Mouse (Mus musculus) stomach, embryonic 14.5 days (tissue): ENCODE results near the gene Ccn6. TPM values are rescaled to one million over a fixed set of nuclear protein-coding genes. Genes with fewer than 3 reads are reported as not detected.
A peak's percentile ranks its signal among the peaks of the same experiment; 100 is the strongest.

Experiments used
- ATAC-seq: fragments of 200-750 bp; cut with Nextera tagmentation; 2 replicates; pipeline ENCODE4 v1.8.0; 2017; ENCODE audit warnings: low read depth, moderate TSS enrichment; ENCODE audit not compliant: insufficient number of reproducible peaks, insufficient read depth, low FRiP score
- H3K27ac ChIP-seq: fragments of 300-500 bp; sonication (generic); 2 replicates; pipeline ENCODE4 v1.5.1; 2014; ENCODE audit warnings: mild to moderate bottlenecking, low read length, moderate library complexity, mixed read lengths
- H3K27me3 ChIP-seq: fragments of 300-500 bp; sonication (generic); 2 replicates; pipeline ENCODE4 v1.6.1; 2014; ENCODE audit warnings: low read length, control low read depth, mixed read lengths; ENCODE audit not compliant: control insufficient read depth, insufficient read depth
- H3K36me3 ChIP-seq: fragments of 300-500 bp; sonication (generic); 2 replicates; pipeline ENCODE4 v1.6.1; 2014; ENCODE audit warnings: mild to moderate bottlenecking, control low read depth, low read length, moderate library complexity, mixed read lengths; ENCODE audit not compliant: control insufficient read depth, insufficient read depth
- H3K4me1 ChIP-seq: fragments of 300-500 bp; sonication (generic); 2 replicates; pipeline ENCODE4 v1.6.1; 2014; ENCODE audit warnings: low read length, control low read depth, mixed read lengths; ENCODE audit not compliant: control insufficient read depth, insufficient read depth
- H3K4me2 ChIP-seq: fragments of 300-500 bp; sonication (generic); replicated peaks from 2 replicates; pipeline ENCODE4 v1.6.1; 2014; ENCODE audit warnings: low read depth, low read length, control low read depth
- H3K4me3 ChIP-seq: fragments of 300-500 bp; sonication (generic); 2 replicates; pipeline ENCODE4 v1.5.1; 2014; ENCODE audit warnings: low read depth, low read length, control low read depth
- H3K9ac ChIP-seq: fragments of 300-500 bp; sonication (generic); replicated peaks from 2 replicates; pipeline ENCODE4 v1.6.1; 2014; ENCODE audit warnings: low read depth, mild to moderate bottlenecking, control low read depth, low read length, moderate library complexity, mixed read lengths
- H3K9me3 ChIP-seq: fragments of 300-500 bp; sonication (generic); 2 replicates; pipeline ENCODE4 v1.6.1; 2016; ENCODE audit warnings: low read depth, low read length, control low read depth; ENCODE audit not compliant: control insufficient read depth
- WGBS: fragments of 180-500 bp; shearing (Covaris S2); extraction: QIAGEN DNeasy Blood & Tissue Kit; methylation state at CpG from one replicate; pipeline ENCODE4 v1.1.7; 2014; 5-methylcytosine and 5-hydroxymethylcytosine counted together
- polyA plus RNA-seq: library from polyadenylated mRNA; unstranded; fragments of >200 nt; fragmentation: Nextera tagmentation; extraction: Ambion mirVana; gene quantifications from 2 replicates; pipeline ENCODE4 v1.2.1, GENCODE M21; 2014

Ccn6 gene
- polyA plus RNA-seq, 1 experiment from 2014 or later: 0.46 TPM

GRCm38 (mm10) chr10:39170181-39170580 is 6.6 kb upstream of the Ccn6 start:
- Histone ChIP-seq H3K36me3 (no peaks in the 10 kb centered on the region), H3K27ac (no peak overlapping the region), H3K27me3 (no peaks in the 10 kb centered on the region), H3K4me2 (0 out of 2 replicates have a peak overlapping the region, but pooled peaks have one; percentile 7), H3K9ac (no peak overlapping the region), H3K4me3 (no peak overlapping the region), H3K4me1 (peaks cover 30% of the 10 kb centered on the region), H3K9me3 (no peaks in the 10 kb centered on the region)
- WGBS: 13% methylated on average over 8 of the region's 8 CpGs
- ATAC-seq: no peak

GRCm38 (mm10) chr10:39169642-39170041 is 6.0 kb upstream of the Ccn6 start:
- Histone ChIP-seq H3K9me3 (no peaks in the 10 kb centered on the region), H3K27ac (no peak overlapping the region), H3K36me3 (no peaks in the 10 kb centered on the region), H3K4me2 (0 out of 2 replicates have a peak overlapping the region, but pooled peaks have one; percentile 7), H3K4me3 (no peak overlapping the region), H3K27me3 (no peaks in the 10 kb centered on the region), H3K9ac (no peak overlapping the region), H3K4me1 (peaks cover 30% of the 10 kb centered on the region)
- WGBS: 61% methylated on average over 9 of the region's 9 CpGs
- ATAC-seq: no peak

GRCm38 (mm10) chr10:39167611-39168010 is 4.0 kb upstream of the Ccn6 start:
- no peak for ATAC-seq
- H3K9ac ChIP-seq: no peak overlapping the region
- no peak overlapping the region for H3K4me2 ChIP-seq
- H3K36me3 ChIP-seq: no peaks in the 10 kb centered on the region
- H3K9me3 ChIP-seq: no peaks in the 10 kb centered on the region
- no peaks in the 10 kb centered on the region for H3K27me3 ChIP-seq
- H3K4me1 ChIP-seq: peaks cover 28% of the 10 kb centered on the region
- WGBS: 70% methylated on average over 11 of the region's 11 CpGs
- H3K27ac ChIP-seq: no peak overlapping the region
- no peak overlapping the region for H3K4me3 ChIP-seq

GRCm38 (mm10) chr10:39165632-39166115 is 2.1 kb upstream of the Ccn6 start:
- 24% methylated on average over 11 of the region's 11 CpGs for WGBS
- Histone ChIP-seq H3K4me2 (peak overlapping the region; percentile 34), H3K27me3 (no peaks in the 10 kb centered on the region), H3K27ac (peak overlapping the region; percentile 61; the same call in 1 of the 2 replicates), H3K9me3 (no peaks in the 10 kb centered on the region), H3K4me3 (peak overlapping the region; percentile 15; the same call in 1 of the 2 replicates), H3K36me3 (no peaks in the 10 kb centered on the region), H3K9ac (no peak overlapping the region), H3K4me1 (peaks cover 20% of the 10 kb centered on the region)
- no peak for ATAC-seq

DNA sequence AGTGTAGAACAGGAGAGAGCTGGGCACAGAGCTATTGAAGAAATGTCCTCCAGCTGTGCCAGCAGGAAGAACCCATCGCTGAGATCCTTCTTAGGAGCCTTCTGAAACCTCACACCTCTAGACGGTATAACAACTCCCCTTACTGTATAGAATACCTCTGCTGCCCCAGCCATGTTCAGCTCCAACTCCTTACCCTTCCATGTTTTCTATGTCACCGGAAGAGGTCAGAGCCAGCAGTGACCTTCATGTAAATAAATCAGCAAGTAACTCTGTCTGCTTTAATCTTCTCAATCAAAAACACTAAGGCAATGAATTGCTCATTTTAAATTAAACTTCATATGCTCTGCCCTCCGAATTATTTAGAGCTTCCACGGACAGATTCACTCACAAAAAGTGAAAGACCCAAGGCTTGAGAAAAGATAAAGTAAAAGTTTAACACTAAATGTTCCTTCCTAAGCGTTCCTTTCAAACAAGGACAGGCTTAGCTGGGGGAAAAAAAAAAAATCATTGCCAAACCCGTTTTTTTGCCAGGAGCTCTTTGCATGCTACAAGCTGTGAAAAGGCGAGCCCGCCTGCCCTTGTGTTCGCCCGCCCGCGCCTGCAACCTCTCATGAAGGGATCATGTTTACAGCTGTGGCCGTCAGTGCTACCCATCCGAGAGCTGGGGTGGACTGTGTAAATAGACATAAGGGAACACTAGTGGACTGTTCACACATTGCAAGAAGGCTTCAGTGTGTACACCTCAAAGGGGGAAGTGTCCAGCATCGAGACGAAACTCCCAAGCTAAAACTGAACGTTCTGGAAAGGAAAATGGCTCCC is 719 bp downstream of the Ccn6 start:
- ATAC-seq: no peak
- Histone ChIP-seq H3K27me3 (no peaks in the 10 kb centered on the region), H3K27ac (no peak overlapping the region; the same call in 1 of the 2 replicates), H3K4me1 (peaks cover 17% of the 10 kb centered on the region), H3K4me2 (peak overlapping the region; percentile 35), H3K9ac (no peak overlapping the region), H3K36me3 (no peaks in the 10 kb centered on the region), H3K9me3 (no peaks in the 10 kb centered on the region), H3K4me3 (no peak overlapping the region)
- WGBS: 18% methylated on average over 18 of the region's 18 CpGs

- 96% methylated on average over 1 of the region's 1 CpGs for WGBS
- H3K27ac ChIP-seq: no peak overlapping the region
- peaks cover 16% of the 10 kb centered on the region for H3K4me1 ChIP-seq
- H3K4me3 ChIP-seq: no peak overlapping the region
- H3K27me3 ChIP-seq: no peaks in the 10 kb centered on the region
- no peak overlapping the region for H3K4me2 ChIP-seq
- no peak for ATAC-seq
- H3K9me3 ChIP-seq: no peaks in the 10 kb centered on the region
- H3K9ac ChIP-seq: no peak overlapping the region
- no peaks in the 10 kb centered on the region for H3K36me3 ChIP-seq
Observed at GRCm38 (mm10) chr10:39161406-39161805, 2.2 kb downstream of the Ccn6 start.

DNA sequence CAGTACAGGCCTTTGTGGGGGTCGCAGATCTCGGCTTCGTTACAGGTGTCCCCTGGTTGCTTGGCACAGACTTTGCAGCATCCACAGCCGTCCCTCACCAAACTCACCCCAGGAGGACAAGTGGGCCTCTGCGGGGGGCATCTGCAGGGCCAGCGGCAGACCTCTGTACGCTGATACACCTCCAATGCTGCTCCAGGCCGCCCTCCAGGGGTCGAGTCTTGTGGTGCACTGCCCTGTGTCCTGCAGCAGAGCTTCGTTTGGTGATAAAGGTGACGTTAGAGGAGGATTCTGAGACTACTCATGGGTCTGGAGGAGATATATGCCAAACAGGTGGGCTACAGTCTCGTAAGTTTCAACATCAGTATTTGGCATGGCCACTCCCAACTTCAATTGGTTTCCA is 5.3 kb downstream of the Ccn6 start:
- no peaks in the 10 kb centered on the region for H3K9me3 ChIP-seq
- H3K4me1 ChIP-seq: 0 out of 2 replicates have a peak, but pooled peaks cover 8% of the 10 kb centered on the region
- WGBS: 57% methylated on average over 12 of the region's 12 CpGs
- H3K4me3 ChIP-seq: no peak overlapping the region
- H3K9ac ChIP-seq: no peak overlapping the region
- H3K36me3 ChIP-seq: no peaks in the 10 kb centered on the region
- no peak for ATAC-seq
- no peaks in the 10 kb centered on the region for H3K27me3 ChIP-seq
- no peak overlapping the region for H3K4me2 ChIP-seq
- no peak overlapping the region for H3K27ac ChIP-seq

DNA sequence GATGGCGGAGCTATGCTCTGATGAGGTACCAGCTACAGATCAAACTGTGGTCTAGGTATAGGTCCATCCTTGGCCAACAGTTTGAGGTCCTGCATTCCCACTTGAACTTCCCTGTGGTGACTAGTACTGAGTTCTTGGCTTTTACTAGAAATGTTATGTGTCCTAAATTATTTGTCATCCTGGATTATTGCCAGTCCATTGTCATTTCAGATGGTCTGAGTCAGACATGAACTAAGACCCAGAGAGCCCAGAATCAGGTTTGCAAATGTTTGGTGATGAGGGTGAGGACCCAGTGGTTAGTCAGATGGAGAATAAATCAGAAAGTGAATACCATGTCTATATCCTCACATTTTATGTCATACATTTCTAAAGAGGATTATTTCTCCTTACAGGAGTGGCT is 6.3 kb downstream of the Ccn6 start:
- ATAC-seq: no peak
- no peak overlapping the region for H3K4me2 ChIP-seq
- H3K4me3 ChIP-seq: no peak overlapping the region
- no peaks in the 10 kb centered on the region for H3K36me3 ChIP-seq
- no peaks in the 10 kb centered on the region for H3K27me3 ChIP-seq
- H3K9ac ChIP-seq: no peak overlapping the region
- no peak overlapping the region for H3K27ac ChIP-seq
- H3K4me1 ChIP-seq: 0 out of 2 replicates have a peak, but pooled peaks cover 2% of the 10 kb centered on the region
- H3K9me3 ChIP-seq: no peaks in the 10 kb centered on the region
- 84% methylated on average over 1 of the region's 1 CpGs for WGBS
